14 mouse cellular contexts compared by ENCODE assay signal in the genomic region with DNA sequence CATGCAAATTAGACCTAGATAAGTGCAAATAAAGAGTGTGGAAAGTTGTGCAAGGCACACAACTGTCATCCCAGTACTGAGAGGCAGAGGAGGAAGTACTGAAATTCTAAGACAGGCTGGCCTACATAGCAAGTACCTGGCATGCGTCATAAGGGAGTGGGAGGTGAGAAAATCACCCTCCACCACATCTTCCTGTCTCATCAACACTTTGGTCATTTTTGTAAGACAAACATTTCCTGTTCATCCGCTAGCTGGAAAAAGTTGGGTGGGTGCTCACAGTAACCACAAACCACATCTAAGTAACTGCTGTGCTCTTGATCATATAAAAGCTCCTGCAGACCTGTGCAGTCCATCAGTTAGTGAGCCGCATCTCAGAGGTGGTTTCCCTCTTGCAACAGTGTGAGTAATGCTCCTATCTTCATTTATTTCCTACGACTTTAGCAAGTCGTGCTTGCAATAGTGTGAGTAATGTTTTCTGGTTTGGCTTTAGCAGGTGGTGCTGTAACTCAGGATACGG.
DNase-seq lines count a peak whose midpoint lies in the region; ATAC-seq and TF ChIP-seq lines count a peak whose summit lies in the region.
"Had no signal": no experiment of that assay in that cellular context is flagged by ENCODE, and none has a peak within 500 bp of the region (broad histone marks: within the 10 kb centered on the region; RNA-seq: fewer than 3 reads in every experiment).

No protein-coding gene starts in this region.

- no peaks in the 10 kb centered on the region for H3K79me3 ChIP-seq in C2C12 (ENCODE audit: low read depth)

- no peaks in the 10 kb centered on the region for H3K9me3 ChIP-seq in forebrain, embryonic 15.5 days
- H3K9me3 ChIP-seq: embryonic facial prominence, embryonic 12.5 days; hindbrain, embryonic 12.5 days; kidney, embryonic 15.5 days; limb, embryonic 10.5 days; lung, embryonic 15.5 days had no signal

- DNase-seq in frontal cortex, postnatal 14 days (ENCODE audit: low spot score in 2 of 2) = no peak
- peak; percentile 59 for DNase-seq in brain, adult 2 months (ENCODE audit: low read depth, low spot score)
- no peak for DNase-seq in gastrocnemius, adult 8-10 months (ENCODE audit: low spot score in 2 of 2)
- DNase-seq in kidney, adult 2 months = no peak
- DNase-seq: gastrocnemius, adult 2 months had no signal

- 74% methylated on average over 6 of the region's 6 CpGs for WGBS in kidney, adult 2 months
- 91% methylated on average over 6 of the region's 6 CpGs for WGBS in forebrain, embryonic 15.5 days

- H3K4me1 ChIP-seq in kidney, adult 2 months (ENCODE audit: control insufficient read depth, insufficient read depth, low read length) = no peaks in the 10 kb centered on the region
- no peaks in the 10 kb centered on the region for H3K4me1 ChIP-seq in forebrain, embryonic 15.5 days
- H3K4me1 ChIP-seq: embryonic facial prominence, embryonic 12.5 days; hindbrain, embryonic 12.5 days; kidney, embryonic 15.5 days; limb, embryonic 10.5 days; lung, embryonic 15.5 days had no signal

- H3K9ac ChIP-seq in forebrain, embryonic 15.5 days (replicated peaks) = no peak overlapping the region
- H3K9ac ChIP-seq: embryonic facial prominence, embryonic 12.5 days; hindbrain, embryonic 12.5 days; kidney, embryonic 15.5 days; lung, embryonic 15.5 days had no signal

- H3K27ac ChIP-seq in kidney, adult 2 months (ENCODE audit: insufficient read depth, low read depth, low read length) = no peak overlapping the region
- H3K27ac ChIP-seq in forebrain, embryonic 15.5 days (replicated peaks) = no peak overlapping the region
- H3K27ac ChIP-seq: embryonic facial prominence, embryonic 12.5 days; gastrocnemius, adult 2 months; hindbrain, embryonic 12.5 days; kidney, embryonic 15.5 days; limb, embryonic 10.5 days; lung, embryonic 15.5 days had no signal

- no peak overlapping the region for H3K4me3 ChIP-seq in C2C12 (ENCODE audit: insufficient read depth, poor library complexity, severe bottlenecking)
- H3K4me3 ChIP-seq in kidney, adult 2 months (ENCODE audit: insufficient read depth, low read depth, low read length) = no peak overlapping the region
- no peak overlapping the region for H3K4me3 ChIP-seq in forebrain, embryonic 15.5 days
- H3K4me3 ChIP-seq: embryonic facial prominence, embryonic 12.5 days; gastrocnemius, adult 2 months; hindbrain, embryonic 12.5 days; kidney, embryonic 15.5 days; limb, embryonic 10.5 days; lung, embryonic 15.5 days had no signal

- ATAC-seq in frontal cortex, adult (ENCODE audit: low TSS enrichment) = peak; percentile 93
- ATAC-seq in neutrophil, adult 5-6 weeks (ENCODE audit: extremely low read depth, insufficient number of reproducible peaks, low FRiP score, poor library complexity, severe bottlenecking) = peak; percentile 91
- no peak for ATAC-seq in forebrain, embryonic 15.5 days (replicated peaks)

- H3K36me3 ChIP-seq in C2C12 (ENCODE audit: control insufficient read depth, insufficient read depth) = no peaks in the 10 kb centered on the region
- no peaks in the 10 kb centered on the region for H3K36me3 ChIP-seq in kidney, adult 2 months (ENCODE audit: control insufficient read depth, insufficient read depth, low read length)
- no peaks in the 10 kb centered on the region for H3K36me3 ChIP-seq in forebrain, embryonic 15.5 days
- H3K36me3 ChIP-seq: embryonic facial prominence, embryonic 12.5 days; hindbrain, embryonic 12.5 days; kidney, embryonic 15.5 days; limb, embryonic 10.5 days; lung, embryonic 15.5 days had no signal

- no peak for TF ChIP-seq CTCF in C2C12 (IDR thresholded peaks at IDR 0.05; ENCODE audit: control insufficient read depth, insufficient read depth, insufficient read length)
- TF ChIP-seq CTCF in kidney, adult 2 months (conservative IDR thresholded peaks at IDR 0.05; ENCODE audit: insufficient read depth, insufficient read length, low read depth, low read length) = no peak

- no peak overlapping the region for H3ac ChIP-seq in C2C12 (ENCODE audit: control insufficient read depth, insufficient read length, low read depth)

- H3K27me3 ChIP-seq in C2C12 (ENCODE audit: control insufficient read depth, insufficient read depth, insufficient read length) = no peaks in the 10 kb centered on the region
- no peaks in the 10 kb centered on the region for H3K27me3 ChIP-seq in kidney, adult 2 months (replicated peaks; ENCODE audit: control insufficient read depth, insufficient read depth, low read length)
- H3K27me3 ChIP-seq in forebrain, embryonic 15.5 days = no peaks in the 10 kb centered on the region
- H3K27me3 ChIP-seq: embryonic facial prominence, embryonic 12.5 days; hindbrain, embryonic 12.5 days; kidney, embryonic 15.5 days; lung, embryonic 15.5 days had no signal

- H3K4me2 ChIP-seq in forebrain, embryonic 15.5 days (replicated peaks) = no peak overlapping the region
- H3K4me2 ChIP-seq: embryonic facial prominence, embryonic 12.5 days; hindbrain, embryonic 12.5 days; kidney, embryonic 15.5 days; lung, embryonic 15.5 days had no signal

- no peaks in the 10 kb centered on the region for H3K79me2 ChIP-seq in C2C12 (ENCODE audit: control insufficient read depth, insufficient read depth)

- no peak for TF ChIP-seq POLR2A in kidney, adult 2 months (IDR thresholded peaks at IDR 0.05; ENCODE audit: low read depth, low read length)

TF ChIP-seq in C2C12, 6 proteins besides CTCF, POLR2A, EP300 and RAD21:
- TF ChIP-seq MAX (IDR thresholded peaks at IDR 0.05) = peak; percentile 62
- peak; percentile 88 for TF ChIP-seq MYOD1 (IDR thresholded peaks at IDR 0.05; ENCODE audit: control insufficient read depth, insufficient read length, low read depth)
- no peak for TF ChIP-seq USF1 (IDR thresholded peaks at IDR 0.05; ENCODE audit: low read depth)
- peak; percentile 92 for TF ChIP-seq CEBPB (IDR thresholded peaks at IDR 0.05; ENCODE audit: low read depth)
- TF ChIP-seq FOSL1 (IDR thresholded peaks at IDR 0.05; ENCODE audit: insufficient read depth, low read length, poor library complexity, severe bottlenecking) = peak; percentile 81
- TF ChIP-seq MYOG (IDR thresholded peaks at IDR 0.05; ENCODE audit: control insufficient read depth, extremely low read depth, insufficient read length) = no peak
